22 mouse cellular contexts compared by ENCODE assay signal in genomic region chr6:14700030-14700429, GRCm38 (mm10). TPM values are rescaled to one million over a fixed set of nuclear protein-coding genes. Genes with fewer than 3 reads are reported as not detected.
"Had no signal": no experiment of that assay in that cellular context is flagged by ENCODE, and none has a peak within 500 bp of the region (broad histone marks: within the 10 kb centered on the region; RNA-seq: fewer than 3 reads in every experiment).

No protein-coding gene starts in this region.

- ATAC-seq: intestine, embryonic 16.5 days; midbrain, embryonic 16.5 days had no signal

- DNase-seq: kidney, adult 8-10 months; left cerebral cortex, postnatal 4 days; retina, postnatal 1 day; right cerebral cortex, postnatal 4 days; thymus, adult 2 months; thymus, postnatal 25 days had no signal

- H3K27ac ChIP-seq: limb, embryonic 13.5 days; liver, embryonic 14.5 days; macrophage; midbrain, embryonic 12.5 days; neural tube, embryonic 13.5 days; stomach, embryonic 15.5 days had no signal

- H3K4me2 ChIP-seq: limb, embryonic 13.5 days; midbrain, embryonic 12.5 days; neural tube, embryonic 13.5 days; stomach, embryonic 15.5 days had no signal

- H3K9ac ChIP-seq: limb, embryonic 13.5 days; liver, embryonic 14.5 days; midbrain, embryonic 12.5 days; neural tube, embryonic 13.5 days; stomach, embryonic 15.5 days had no signal

- H3K4me3 ChIP-seq: limb, embryonic 13.5 days; megakaryocyte, embryonic 14.5 days; midbrain, embryonic 12.5 days; neural tube, embryonic 13.5 days; stomach, embryonic 15.5 days had no signal

- H3K4me1 ChIP-seq: limb, embryonic 13.5 days; megakaryocyte, embryonic 14.5 days; midbrain, embryonic 12.5 days; neural tube, embryonic 13.5 days; stomach, embryonic 15.5 days had no signal

- H3K36me3 ChIP-seq: limb, embryonic 13.5 days; midbrain, embryonic 12.5 days; neural tube, embryonic 13.5 days; stomach, embryonic 15.5 days had no signal

- H3K9me3 ChIP-seq: limb, embryonic 13.5 days; midbrain, embryonic 12.5 days; neural tube, embryonic 13.5 days; stomach, embryonic 15.5 days had no signal

- H3K27me3 ChIP-seq: limb, embryonic 13.5 days; megakaryocyte, embryonic 14.5 days; midbrain, embryonic 12.5 days; neural tube, embryonic 13.5 days; stomach, embryonic 15.5 days had no signal

RNA-seq across cellular contexts. Expression of gene Ppp1r3a, which starts 55.0 kb away (rescaled TPM):
- total RNA-seq: layer of hippocampus, adult 8-10 months; layer of hippocampus, postnatal 14 days; left cerebral cortex, adult 18-20 months; left cerebral cortex, postnatal 10 days; left cerebral cortex, postnatal 4 days had no signal
- polyA plus RNA-seq: intestine, embryonic 16.5 days; large intestine, adult 2 months; liver, adult 2 months; liver, embryonic 14.5 days; macrophage; midbrain, embryonic 12.5 days; neural tube, embryonic 13.5 days; spleen, adult 2 months had no signal
